Mouse (Mus musculus) heart, embryonic 13.5 days (tissue): ENCODE measurements around the gene Meis1. TPM values are rescaled to one million over a fixed set of nuclear protein-coding genes. Genes with fewer than 3 reads are reported as not detected.
A peak's percentile ranks its signal among the peaks of the same experiment; 100 is the strongest.

Experiments used
- ATAC-seq: fragments of 200-750 bp; cut with Nextera tagmentation; 2 replicates; pipeline ENCODE4 v1.8.0; 2017; ENCODE audit warnings: moderate TSS enrichment; ENCODE audit not compliant: insufficient number of reproducible peaks, low FRiP score, low TSS enrichment; ENCODE audit errors: extremely low read depth
- H3K27ac ChIP-seq: fragments of 300-500 bp; sonication (generic); replicated peaks from 2 replicates; pipeline ENCODE4 v1.5.1; 2015; ENCODE audit warnings: moderate library complexity, mild to moderate bottlenecking, inconsistent platforms
- H3K27me3 ChIP-seq: fragments of 300-500 bp; sonication (generic); replicated peaks from 2 replicates; pipeline ENCODE4 v1.6.1; 2015; ENCODE audit warnings: mild to moderate bottlenecking, inconsistent platforms
- H3K36me3 ChIP-seq: fragments of 300-500 bp; sonication (generic); 2 replicates; pipeline ENCODE4 v1.6.1; 2015; ENCODE audit warnings: mild to moderate bottlenecking, inconsistent platforms
- H3K4me1 ChIP-seq: fragments of 300-500 bp; sonication (generic); 2 replicates; pipeline ENCODE4 v1.6.1; 2015; ENCODE audit warnings: inconsistent platforms
- H3K4me2 ChIP-seq: fragments of 300-500 bp; sonication (generic); 2 replicates; pipeline ENCODE4 v1.6.1; 2015; ENCODE audit warnings: inconsistent platforms, mild to moderate bottlenecking, moderate library complexity
- H3K4me3 ChIP-seq: fragments of 300-500 bp; sonication (generic); 2 replicates; pipeline ENCODE4 v1.5.1; 2015; ENCODE audit warnings: moderate library complexity, mild to moderate bottlenecking, inconsistent platforms
- H3K9ac ChIP-seq: fragments of 300-500 bp; sonication (generic); 2 replicates; pipeline ENCODE4 v1.6.1; 2015; ENCODE audit warnings: inconsistent platforms, mild to moderate bottlenecking, moderate library complexity
- H3K9me3 ChIP-seq: fragments of 300-500 bp; sonication (generic); 2 replicates; pipeline ENCODE4 v1.6.1; 2016; ENCODE audit warnings: inconsistent platforms
- WGBS: fragments of 180-500 bp; shearing (Covaris S2); methylation state at CpG from one replicate; pipeline ENCODE4 v1.1.7; 2015; ENCODE audit warnings: mixed read lengths; 5-methylcytosine and 5-hydroxymethylcytosine counted together
- polyA plus RNA-seq: library from polyadenylated mRNA; unstranded; fragments of >200 nt; fragmentation: Nextera tagmentation; extraction: Ambion mirVana; gene quantifications from 2 replicates; pipeline ENCODE4 v1.2.1, GENCODE M21; 2015

The Meis1 gene
- polyA plus RNA-seq, 1 experiment from 2014 or later = 65.4 TPM

DNA sequence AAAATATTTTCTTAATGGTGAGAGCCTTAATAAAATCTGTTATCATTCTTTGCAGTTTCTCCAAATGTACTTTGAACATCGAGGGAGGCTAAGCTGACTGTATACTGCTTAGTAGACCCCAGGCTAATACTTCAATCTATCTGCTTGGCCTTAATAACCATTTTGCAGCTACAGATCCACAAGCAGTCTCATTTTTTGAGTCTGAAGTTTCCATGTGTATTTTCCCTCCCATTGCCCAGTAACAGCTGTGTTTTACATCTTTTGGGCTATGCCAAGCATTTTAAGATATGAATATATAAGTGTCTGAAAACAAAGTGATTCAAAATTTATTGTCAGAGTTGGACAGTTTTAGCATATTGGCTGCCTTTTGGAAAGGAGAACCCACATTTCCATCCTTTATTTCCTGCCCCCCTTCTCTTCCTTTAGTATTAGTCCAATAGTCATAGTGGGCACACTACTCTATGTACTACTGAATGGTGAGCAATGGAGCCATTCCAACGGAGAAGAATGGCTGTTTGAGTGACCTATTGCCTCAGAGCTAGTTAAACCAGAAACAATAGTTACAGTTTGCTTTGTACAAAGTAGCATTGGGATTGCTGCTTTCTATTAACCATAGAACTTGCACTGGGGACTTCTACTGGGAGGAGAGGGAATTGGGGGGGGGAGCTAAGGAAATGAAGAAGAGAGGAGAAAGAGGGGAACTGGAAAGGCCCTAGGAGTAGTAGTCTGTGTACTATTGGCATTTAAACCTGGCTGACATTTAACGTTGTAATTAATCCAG lies 12.7 kb downstream of the Meis1 start:
- H3K4me1 ChIP-seq = peaks cover 68% of the 10 kb centered on the region
- H3K9me3 ChIP-seq = no peaks in the 10 kb centered on the region
- ATAC-seq = no peak
- no peak overlapping the region for H3K4me3 ChIP-seq
- peak overlapping the region; percentile 37; the same call in 1 of the 2 replicates for H3K27ac ChIP-seq
- H3K27me3 ChIP-seq = no peaks in the 10 kb centered on the region
- peaks cover 36% of the 10 kb centered on the region for H3K36me3 ChIP-seq
- no peak overlapping the region for H3K4me2 ChIP-seq
- 52% methylated on average over 3 of the region's 3 CpGs for WGBS
- no peak overlapping the region for H3K9ac ChIP-seq

DNA sequence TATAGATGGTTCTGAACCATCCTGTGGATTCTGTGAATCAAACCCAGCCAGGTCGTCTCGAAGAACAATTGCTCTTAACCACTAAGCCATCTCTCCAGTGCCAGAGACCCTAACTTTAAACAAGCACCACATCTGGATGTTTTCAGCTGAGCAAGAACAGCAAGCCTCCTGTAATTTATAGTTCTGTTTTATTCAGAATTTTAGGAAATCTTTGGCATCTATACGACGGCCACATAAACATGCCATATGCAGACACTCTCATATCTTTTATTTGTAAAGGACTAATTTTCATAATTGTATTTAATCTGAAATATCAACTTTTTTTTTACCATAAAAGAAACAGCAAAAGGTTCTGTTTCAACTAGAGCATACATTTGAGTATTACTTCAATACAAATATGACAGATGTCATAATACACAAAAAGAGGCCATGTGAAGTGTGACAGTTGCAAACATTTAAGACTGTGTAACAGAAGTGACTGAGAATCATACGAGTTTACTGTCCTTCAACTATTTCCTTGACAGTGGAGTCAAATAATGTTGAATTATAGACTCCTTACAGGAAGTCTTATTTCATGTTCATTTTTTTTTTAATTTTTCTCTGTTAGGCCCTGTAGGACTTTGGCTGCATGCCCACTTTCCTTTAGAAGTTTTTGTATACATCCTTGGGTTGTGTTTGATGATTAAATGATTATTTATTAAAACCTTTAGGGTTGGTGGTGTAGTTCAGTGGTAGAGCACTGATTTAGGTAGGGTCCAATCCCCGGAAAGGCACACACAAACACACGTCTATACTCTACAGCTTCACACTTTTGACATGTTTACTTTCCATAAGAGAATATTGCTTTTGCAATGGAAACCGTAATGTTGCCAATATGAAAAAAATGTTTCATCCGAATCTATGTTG lies 13.5 kb downstream of the Meis1 start:
- Histone ChIP-seq H3K9me3 (no peaks in the 10 kb centered on the region), H3K9ac (no peak overlapping the region), H3K27me3 (no peaks in the 10 kb centered on the region), H3K4me1 (peaks cover 60% of the 10 kb centered on the region), H3K27ac (no peak overlapping the region), H3K4me3 (no peak overlapping the region), H3K4me2 (no peak overlapping the region), H3K36me3 (peaks cover 41% of the 10 kb centered on the region)
- ATAC-seq = no peak
- WGBS = 73% methylated on average over 9 of the region's 9 CpGs

DNA sequence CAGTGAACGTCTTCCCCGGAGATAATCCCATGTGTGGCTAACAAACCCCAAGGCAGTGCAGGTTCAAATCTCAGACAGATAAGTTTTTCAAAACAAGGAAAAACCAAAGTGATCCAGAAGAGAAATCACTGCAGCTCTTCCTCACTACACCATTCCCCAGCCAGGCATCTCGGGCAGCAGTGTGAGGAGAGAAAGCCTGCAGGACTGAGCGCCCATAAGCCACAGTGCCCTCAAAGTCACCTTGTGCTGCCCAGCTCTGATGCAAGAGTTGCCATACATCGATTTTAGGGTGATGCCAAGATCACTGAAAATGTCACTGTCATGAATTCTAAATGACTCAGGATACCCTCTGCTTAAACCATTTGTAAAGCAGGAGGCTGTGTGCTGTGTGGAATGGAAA lies 15.7 kb downstream of the Meis1 start:
- peak overlapping the region; percentile 58 for H3K9ac ChIP-seq
- peaks cover 53% of the 10 kb centered on the region for H3K4me1 ChIP-seq
- 51% methylated on average over 5 of the region's 5 CpGs for WGBS

DNA sequence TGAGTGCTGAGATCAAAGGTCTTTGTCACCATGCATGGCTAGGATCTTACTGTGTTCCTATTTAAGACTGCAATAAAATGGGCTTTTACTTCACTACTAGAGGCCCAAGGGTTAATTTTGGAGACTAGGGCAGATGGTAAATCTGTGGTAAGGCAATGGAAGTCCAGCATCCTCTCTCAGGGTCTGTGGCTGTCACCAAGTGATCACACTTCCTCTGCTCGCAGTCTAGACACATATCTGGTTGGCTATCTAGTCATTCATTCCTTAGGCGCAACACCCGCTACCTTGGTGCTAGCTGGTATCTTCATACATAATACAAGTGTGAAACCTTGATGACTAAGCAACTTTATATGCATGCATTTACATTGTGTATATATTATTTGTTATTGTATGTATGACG lies 22.0 kb downstream of the Meis1 start:
- WGBS = 71% methylated on average over 4 of the region's 4 CpGs
- H3K4me1 ChIP-seq = peaks cover 43% of the 10 kb centered on the region

More for the DNA sequence above, 15.7 kb downstream of the Meis1 start:
- Histone ChIP-seq H3K9me3 (no peaks in the 10 kb centered on the region), H3K4me3 (no peak overlapping the region), H3K36me3 (peaks cover 50% of the 10 kb centered on the region), H3K4me2 (no peak overlapping the region), H3K27me3 (no peaks in the 10 kb centered on the region), H3K27ac (peak overlapping the region; percentile 62)
- ATAC-seq = no peak

DNA sequence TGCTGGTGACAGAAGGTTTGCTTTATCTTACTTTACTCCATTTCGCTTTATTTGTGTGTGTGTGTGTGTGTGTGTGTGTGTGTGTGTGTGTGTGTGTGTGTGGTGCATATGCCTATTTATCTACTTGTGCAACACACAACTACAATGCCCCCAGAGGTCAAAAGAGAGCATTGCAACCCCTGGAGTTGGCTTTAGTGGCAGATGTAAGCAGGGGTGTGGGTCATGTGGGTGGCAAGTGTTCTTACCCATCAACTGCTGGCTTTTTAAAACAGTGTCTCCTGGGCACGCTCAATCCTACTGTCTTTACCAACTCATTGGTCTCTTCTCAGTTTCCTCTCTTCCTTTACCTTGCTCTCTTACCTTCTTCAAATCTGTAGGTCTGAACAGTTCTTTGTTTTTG lies 22.5 kb downstream of the Meis1 start:
- no peak overlapping the region for H3K4me2 ChIP-seq
- no peaks in the 10 kb centered on the region for H3K27me3 ChIP-seq
- H3K4me1 ChIP-seq = peaks cover 45% of the 10 kb centered on the region
- no peak overlapping the region for H3K9ac ChIP-seq
- ATAC-seq = no peak
- H3K36me3 ChIP-seq = peaks cover 85% of the 10 kb centered on the region
- no peak overlapping the region for H3K4me3 ChIP-seq
- 0 out of 2 replicates have a peak, but pooled peaks cover 4% of the 10 kb centered on the region for H3K9me3 ChIP-seq
- 88% methylated on average over 2 of the region's 2 CpGs for WGBS
- no peak overlapping the region for H3K27ac ChIP-seq

More for the DNA sequence above, 22.0 kb downstream of the Meis1 start:
- Histone ChIP-seq H3K4me3 (no peak overlapping the region), H3K27me3 (no peaks in the 10 kb centered on the region), H3K36me3 (peaks cover 85% of the 10 kb centered on the region), H3K9me3 (0 out of 2 replicates have a peak, but pooled peaks cover 4% of the 10 kb centered on the region), H3K4me2 (no peak overlapping the region), H3K9ac (no peak overlapping the region), H3K27ac (no peak overlapping the region)
- no peak for ATAC-seq

DNA sequence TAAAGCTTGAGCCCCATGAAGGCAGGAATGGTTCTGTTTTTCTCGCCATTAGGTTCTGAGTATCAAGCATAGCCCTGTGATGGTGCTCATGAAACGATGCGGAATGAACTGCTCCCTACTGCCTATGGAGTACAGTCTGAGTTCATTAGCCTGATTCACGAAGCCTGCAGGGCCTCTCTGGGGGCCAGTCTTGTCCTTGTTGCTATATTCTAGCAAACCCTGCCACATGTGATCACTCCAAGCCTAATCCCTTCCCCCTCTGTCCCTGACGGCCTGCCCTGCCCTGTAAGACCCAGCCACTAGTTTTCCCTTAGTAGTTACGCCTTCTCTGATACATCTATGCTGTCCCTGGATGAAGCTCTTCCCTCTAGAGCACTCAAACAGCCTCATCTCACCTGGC lies 26.0 kb downstream of the Meis1 start:
- Histone ChIP-seq H3K36me3 (peaks cover 91% of the 10 kb centered on the region), H3K27ac (0 out of 2 replicates have a peak overlapping the region, but pooled peaks have one; percentile 39), H3K9me3 (0 out of 2 replicates have a peak, but pooled peaks cover 4% of the 10 kb centered on the region), H3K4me3 (no peak overlapping the region), H3K27me3 (no peaks in the 10 kb centered on the region), H3K9ac (peak overlapping the region; percentile 24; the same call in 1 of the 2 replicates), H3K4me2 (no peak overlapping the region), H3K4me1 (peaks cover 64% of the 10 kb centered on the region)
- no peak for ATAC-seq
- 65% methylated on average over 6 of the region's 6 CpGs for WGBS

DNA sequence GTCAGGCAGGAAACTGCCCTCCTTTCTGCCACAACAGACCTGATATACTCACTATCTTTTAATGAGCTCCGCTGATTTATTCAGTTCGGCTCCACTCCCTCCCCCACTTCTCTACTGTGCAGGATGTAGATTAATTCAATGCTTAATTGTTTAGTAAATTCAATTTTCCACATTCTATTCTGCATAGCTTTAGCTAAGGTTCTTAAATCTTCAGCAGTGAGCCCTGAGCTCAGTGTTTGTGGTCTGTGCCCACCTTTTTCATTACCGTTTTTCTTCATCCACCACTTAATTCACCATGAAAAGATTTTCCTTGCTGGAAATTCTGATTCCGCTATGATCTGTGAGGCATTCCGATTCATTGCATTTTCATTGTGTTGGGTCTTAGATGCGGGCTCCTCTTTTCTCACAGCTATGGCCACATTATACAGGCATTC lies 28.5 kb downstream of the Meis1 start:
- no peak overlapping the region for H3K4me3 ChIP-seq
- H3K27ac ChIP-seq = peak overlapping the region; percentile 63
- H3K27me3 ChIP-seq = no peaks in the 10 kb centered on the region
- no peak overlapping the region for H3K4me2 ChIP-seq
- H3K9ac ChIP-seq = peak overlapping the region; percentile 24; the same call in 1 of the 2 replicates
- 69% methylated on average over 6 of the region's 6 CpGs for WGBS
- H3K4me1 ChIP-seq = peaks cover 66% of the 10 kb centered on the region
- no peak for ATAC-seq
- H3K36me3 ChIP-seq = peaks cover 94% of the 10 kb centered on the region
- H3K9me3 ChIP-seq = 0 out of 2 replicates have a peak, but pooled peaks cover 2% of the 10 kb centered on the region

DNA sequence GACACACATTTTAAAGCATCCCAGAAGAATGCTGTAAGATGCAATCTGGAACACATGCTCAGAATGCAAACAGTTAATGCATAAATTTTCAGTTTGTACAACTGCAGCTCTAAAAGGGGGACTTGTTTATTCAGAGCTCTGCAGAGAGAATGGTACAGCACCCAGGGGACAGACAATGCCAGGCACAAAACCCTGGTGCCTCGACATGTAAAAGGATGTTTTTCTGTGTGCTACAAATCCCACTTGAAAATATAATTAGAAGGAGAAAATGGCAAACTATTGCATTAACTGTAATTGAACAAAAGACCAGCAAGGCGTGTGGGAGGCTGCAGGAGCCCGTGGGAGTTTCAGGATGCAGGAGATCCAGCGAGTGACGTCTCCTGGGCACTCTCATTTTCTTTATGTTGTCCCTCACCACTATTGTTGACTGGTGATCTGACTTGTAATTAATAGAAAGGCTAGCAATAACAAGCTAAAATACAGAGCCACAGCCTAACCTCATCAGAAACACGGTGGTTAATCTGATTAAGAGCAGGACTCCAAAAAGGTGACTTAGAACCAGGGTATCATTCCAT lies 29.0 kb downstream of the Meis1 start:
- Histone ChIP-seq H3K27ac (peak overlapping the region; percentile 63), H3K4me3 (no peak overlapping the region), H3K9me3 (no peaks in the 10 kb centered on the region), H3K27me3 (no peaks in the 10 kb centered on the region), H3K4me2 (no peak overlapping the region), H3K9ac (peak overlapping the region; percentile 24; the same call in 1 of the 2 replicates), H3K36me3 (peaks cover 91% of the 10 kb centered on the region), H3K4me1 (peaks cover 66% of the 10 kb centered on the region)
- WGBS = 56% methylated on average over 6 of the region's 6 CpGs
- ATAC-seq = no peak

DNA sequence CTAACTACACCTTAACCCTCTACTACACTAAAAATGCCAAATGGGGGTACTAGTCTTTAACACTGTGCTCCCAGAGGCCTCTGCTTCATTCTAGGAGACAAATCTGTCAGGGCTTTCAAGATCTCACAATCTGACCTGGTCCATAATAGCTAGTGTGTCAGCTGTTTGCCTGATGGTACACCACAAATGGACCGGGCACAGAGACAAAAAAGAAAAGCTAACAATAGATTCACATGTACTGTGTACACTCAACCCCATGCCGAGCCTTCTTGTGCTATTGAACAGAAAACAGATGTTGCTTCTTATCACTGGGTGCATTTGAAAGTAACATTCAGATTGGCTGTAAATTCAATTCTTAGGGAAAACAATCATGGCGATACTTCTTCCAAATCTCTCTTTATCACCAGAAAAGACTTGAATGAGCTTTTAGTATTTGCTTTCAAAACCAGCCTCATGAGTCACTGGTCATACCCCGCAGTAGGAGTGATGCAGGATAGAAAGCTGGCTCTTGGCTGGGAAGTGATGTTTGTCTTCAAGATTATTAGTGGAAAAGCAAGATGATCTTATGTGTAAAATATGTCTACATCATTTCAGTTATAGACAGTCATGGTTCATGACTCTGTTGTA lies 30.0 kb downstream of the Meis1 start:
- H3K9ac ChIP-seq = no peak overlapping the region
- H3K27me3 ChIP-seq = no peaks in the 10 kb centered on the region
- peaks cover 92% of the 10 kb centered on the region for H3K36me3 ChIP-seq
- H3K4me2 ChIP-seq = no peak overlapping the region
- ATAC-seq = no peak
- H3K27ac ChIP-seq = peak overlapping the region; percentile 63
- no peaks in the 10 kb centered on the region for H3K9me3 ChIP-seq
- peaks cover 75% of the 10 kb centered on the region for H3K4me1 ChIP-seq
- 34% methylated on average over 4 of the region's 4 CpGs for WGBS
- no peak overlapping the region for H3K4me3 ChIP-seq

DNA sequence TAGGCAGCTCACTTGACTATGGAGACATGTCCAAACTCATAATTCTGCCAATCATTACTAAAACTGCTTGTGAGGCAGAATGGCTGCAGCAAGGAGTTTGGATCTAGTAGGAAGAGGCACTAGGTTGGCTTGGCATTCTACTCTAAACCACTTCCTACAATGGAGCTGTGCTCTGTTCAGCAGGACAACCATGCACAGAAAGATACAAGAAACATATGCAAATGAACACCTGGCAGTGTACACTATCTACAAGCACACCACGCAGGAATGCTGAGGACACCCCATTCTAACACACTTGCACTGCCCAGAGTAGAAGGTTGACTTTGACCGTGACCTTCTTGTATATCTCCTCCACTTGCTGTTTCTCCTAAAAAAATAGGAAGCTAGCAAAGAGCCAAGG lies 35.0 kb downstream of the Meis1 start:
- Histone ChIP-seq H3K4me1 (peaks cover 76% of the 10 kb centered on the region), H3K9me3 (no peaks in the 10 kb centered on the region), H3K27ac (peak overlapping the region; percentile 73), H3K4me3 (no peak overlapping the region), H3K4me2 (no peak overlapping the region), H3K27me3 (no peaks in the 10 kb centered on the region), H3K9ac (no peak overlapping the region), H3K36me3 (peaks cover 66% of the 10 kb centered on the region)
- no peak for ATAC-seq
- WGBS = 47% methylated on average over 2 of the region's 2 CpGs
